Mouse (Mus musculus): Measurements from ENCODE around the gene Knl1. TPM values are rescaled to one million over a fixed set of nuclear protein-coding genes. Genes with fewer than 3 reads are reported as not detected.
"Not testable (repeated sequence)": the region's sequence is repeated elsewhere in the genome, so short reads cannot be mapped to it uniquely, and the experiment has no call there.

The Knl1 gene
- 1 to 10 TPM; 2.2 to 3.2 TPM for total RNA-seq (2021)
- long read RNA-seq, partial matches to known transcripts: 0 of 2 reads
- long read RNA-seq, other reads (novel, unspliced or antisense): 2 of 2 reads

DNA sequence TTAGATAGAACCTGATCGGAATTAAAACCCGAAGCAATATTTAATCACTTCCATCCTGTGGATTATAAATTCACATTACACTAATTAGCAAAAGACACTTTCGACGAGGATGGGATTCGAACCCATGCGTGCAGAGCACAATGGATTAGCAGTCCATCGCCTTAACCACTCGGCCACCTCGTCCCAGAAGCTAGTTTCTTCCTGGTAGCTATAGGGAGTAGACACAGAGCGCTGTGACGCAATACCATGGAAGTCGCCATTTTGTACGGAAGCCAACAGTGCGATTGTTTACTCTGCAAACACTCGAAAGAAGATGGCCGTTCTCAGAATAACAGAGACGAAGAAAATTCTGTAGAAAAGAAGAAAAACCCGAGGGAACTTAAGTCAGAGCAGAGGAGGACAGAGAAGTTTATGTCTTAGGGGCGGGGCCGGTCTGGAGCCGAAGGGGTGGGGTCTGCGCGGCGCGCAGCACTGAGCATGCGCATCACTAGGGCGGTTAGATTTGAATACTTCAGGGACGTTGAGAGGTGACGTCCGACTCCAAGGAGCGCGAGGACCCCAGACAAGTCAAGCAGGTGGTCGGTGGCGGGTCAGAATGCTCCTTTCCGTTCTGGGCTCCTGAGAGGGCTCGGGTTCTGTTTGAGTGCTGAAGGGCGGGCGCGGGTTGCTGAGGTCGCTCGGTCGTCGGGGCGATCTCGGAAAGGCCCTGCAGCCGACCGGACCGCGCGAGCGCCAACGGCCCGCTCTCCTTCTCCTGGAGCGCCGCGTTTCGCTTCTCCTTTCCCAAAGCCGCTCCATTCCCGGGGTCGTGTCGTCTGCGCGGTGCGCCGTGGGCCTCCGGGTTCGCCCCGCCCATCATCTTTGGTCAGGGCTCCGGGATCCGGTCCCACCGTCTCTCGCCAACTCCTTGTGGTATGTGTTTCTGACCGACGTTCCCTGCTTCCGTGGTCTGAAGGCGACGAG lies at the start of gene Knl1:
TSS of gene Knl1 (plus strand) at position 471 of the 963 bp plus-strand sequence.
- peak; percentile 99 to 100 for DNase-seq (ENCODE audit: low spot score in 2 of 2)

DNA sequence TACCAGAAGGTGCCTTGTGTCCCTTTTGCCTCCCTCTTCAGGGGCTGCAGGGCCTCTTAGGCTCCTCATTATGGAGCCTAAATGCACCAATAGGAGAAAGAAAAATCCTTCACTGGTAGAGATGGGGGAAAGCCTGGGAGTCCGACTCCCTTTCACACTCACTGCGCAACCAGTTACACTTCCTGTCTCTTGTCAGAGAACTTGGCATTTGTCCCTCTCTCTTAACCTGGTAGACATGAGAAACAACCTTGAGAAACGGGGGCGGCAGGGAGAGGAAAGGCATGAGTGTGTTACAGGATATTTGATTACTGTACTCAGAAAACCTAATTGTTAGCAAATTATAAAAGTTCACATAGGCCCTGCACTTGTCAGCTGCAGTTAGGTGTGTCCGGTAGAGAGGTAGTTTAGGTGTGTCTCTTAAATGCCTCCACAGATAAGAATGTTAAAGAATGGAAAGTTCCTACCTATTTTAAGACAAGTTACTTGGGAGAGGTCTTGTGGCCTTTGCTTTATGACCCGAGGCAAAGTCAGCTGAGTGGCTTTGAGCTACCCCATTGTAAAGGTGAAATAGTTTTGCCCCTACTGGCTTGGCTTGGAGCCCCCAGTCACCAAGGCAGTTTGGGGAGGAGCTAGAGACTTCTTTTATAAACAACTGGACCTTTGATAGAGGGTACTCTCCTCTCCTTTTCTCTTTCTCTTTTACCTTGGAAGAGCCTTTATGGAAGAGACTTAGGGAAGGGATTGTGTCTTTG lies 48.6 kb upstream of the Knl1 start:
- no peak for DNase-seq (ENCODE audit: low spot score in 2 of 2)

DNA sequence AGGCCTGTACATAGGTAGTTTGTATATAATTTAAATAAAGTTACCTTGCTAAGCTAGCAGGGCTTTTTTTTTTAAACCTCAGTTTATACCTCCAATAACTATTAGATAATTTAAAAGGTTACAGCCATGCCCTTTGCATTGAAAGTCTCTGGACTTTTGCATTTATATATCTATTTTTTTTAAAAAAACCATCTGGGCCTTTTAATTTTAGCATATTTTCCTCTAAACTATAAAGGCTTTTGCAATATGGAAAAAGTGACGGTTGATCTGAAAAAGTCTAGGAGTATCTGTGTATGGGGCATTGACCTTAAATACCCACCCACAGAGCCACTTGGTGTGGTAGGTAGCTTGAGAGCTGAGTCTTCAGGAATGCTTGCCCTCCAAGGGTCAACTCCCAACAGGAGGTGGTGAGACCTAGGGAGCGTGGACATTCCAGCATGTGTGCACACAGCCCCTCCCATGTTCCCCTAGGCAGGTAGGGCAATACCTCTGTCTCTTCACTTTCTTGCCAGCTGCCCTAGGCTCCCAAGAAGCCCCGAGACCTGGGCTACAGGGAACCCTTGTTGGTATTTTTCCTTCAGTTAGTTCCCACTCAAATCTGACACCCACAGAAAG lies 47.8 kb upstream of the Knl1 start:
- DNase-seq (ENCODE audit: low spot score in 2 of 2): no peak

DNA sequence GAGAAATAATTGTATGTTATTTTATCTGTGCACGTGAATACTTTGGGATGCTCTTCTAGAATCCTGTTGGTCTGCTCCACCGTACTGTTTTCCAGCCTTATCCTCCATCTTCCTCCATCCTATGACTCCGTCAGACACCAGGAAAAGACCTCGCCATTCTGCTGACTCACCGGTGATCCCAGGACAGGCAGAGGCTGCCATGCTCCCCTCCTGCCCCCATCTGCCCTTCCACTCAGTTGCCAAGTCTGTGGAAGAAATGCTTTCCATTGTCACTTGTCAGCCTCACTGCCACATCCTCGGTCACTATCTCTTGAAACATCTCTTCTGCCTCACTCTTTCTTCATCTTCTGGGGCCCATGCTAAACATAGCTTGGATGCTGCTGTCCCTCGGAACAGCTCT lies 40.0 kb upstream of the Knl1 start:
- no peak for DNase-seq (ENCODE audit: low spot score in 2 of 2)

DNA sequence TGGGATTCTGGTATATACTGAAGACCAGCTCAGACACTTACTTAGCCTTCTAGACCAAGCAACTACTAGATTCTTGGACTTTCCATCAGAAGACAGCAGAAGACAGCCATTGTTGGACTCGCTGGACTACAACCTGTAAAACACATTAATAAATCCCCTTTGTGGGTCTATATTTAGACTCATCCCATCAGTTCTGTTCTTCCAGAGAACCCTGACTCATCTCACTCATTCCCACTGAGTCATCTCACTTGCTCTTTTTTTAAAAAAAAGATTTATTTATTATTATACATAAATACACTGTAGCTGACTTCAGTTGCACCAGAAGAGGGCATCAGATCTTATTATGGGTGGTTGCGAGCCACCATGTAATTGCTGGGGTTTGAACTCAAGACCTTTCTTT lies 37.5 kb upstream of the Knl1 start:
- no peak for DNase-seq (ENCODE audit: low spot score in 2 of 2)

DNA sequence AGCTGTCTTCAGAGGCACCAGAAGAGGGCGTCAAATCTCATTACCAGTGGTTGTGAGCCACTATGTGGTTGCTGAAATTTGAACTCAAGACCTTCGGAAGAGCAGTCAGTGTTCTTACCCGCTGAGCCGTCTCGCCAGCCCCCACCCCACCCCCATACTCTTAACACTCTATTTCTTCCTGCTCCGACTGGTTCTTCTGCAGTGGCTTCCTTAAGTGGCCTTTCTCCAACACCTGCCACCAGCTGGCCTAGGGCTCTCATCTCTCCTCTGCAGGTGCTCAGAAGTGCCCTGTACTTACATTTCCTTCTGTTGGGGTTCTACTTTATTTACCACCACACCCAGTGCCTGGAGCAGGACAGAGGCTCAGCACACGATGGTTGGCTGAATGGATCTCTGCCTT lies 31.9 kb upstream of the Knl1 start:
- no peak for DNase-seq (ENCODE audit: low spot score in 2 of 2)

DNA sequence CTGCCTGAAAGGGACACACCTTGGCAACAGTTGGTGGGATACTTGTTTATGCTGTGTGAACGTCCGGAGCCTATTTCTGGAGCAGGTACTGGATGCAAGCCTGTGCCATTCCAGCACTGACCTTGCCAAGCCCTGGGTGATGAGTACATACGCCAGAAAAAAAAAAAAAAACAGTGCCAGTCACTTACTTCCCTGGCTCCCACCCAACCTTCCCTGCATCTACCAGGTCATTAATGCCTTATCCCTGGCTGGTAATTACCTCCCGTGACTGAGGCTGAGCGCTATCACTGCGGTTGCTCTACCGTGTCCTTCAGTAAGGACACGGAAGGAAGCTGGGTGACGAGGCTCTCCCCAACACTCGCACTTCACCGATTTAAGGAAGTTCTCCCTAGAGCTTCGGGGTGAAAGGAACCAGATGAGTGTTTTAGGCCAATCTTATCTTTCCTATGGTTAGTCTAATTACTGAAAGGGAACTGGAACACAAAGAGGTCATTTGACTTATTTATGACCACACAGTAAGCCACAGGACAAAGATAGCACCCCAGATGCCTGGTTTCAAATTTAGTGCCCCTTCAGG lies 31.2 kb upstream of the Knl1 start:
- no peak for DNase-seq (ENCODE audit: low spot score in 2 of 2)

DNA sequence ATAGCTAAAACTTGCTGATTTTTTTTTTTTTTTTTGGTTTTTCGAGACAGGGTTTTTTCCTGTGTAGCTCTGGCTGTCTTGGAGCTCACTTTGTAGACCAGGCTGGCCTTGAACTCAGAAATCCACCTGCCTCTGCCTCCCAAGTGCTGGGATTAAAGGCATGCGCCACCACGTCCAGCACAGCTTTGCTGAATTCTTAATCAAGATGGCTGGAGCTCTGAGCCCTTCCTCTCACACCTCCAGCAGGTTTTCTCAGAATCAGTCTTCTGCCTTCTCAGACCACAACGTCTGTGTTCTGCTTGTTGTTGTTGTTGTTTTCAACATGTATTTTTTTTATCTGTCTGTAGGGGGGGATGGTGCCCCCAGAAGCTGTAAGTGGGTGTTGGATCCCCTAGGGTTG lies 30.6 kb upstream of the Knl1 start:
- DNase-seq (ENCODE audit: low spot score in 2 of 2): not testable (repeated sequence)

DNA sequence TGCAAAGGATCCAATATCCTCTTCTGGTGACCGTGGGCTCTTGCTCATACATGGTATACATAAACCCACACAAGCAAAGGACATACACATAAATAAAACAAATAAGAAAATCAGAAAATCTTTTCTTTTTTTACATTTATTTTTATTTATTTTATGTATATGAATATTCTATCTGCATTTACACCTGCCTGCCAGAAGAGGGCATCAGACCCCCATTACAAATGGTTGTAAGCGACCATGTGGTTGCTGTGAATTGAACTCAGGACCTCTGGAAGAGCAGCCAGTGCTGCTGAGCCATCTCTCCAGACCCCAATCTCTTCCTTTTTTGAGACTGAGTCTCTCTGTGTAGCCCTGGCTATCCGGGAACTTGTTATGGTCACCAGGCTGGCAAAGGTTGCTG lies 29.3 kb upstream of the Knl1 start:
- no peak for DNase-seq (ENCODE audit: low spot score in 2 of 2)

DNA sequence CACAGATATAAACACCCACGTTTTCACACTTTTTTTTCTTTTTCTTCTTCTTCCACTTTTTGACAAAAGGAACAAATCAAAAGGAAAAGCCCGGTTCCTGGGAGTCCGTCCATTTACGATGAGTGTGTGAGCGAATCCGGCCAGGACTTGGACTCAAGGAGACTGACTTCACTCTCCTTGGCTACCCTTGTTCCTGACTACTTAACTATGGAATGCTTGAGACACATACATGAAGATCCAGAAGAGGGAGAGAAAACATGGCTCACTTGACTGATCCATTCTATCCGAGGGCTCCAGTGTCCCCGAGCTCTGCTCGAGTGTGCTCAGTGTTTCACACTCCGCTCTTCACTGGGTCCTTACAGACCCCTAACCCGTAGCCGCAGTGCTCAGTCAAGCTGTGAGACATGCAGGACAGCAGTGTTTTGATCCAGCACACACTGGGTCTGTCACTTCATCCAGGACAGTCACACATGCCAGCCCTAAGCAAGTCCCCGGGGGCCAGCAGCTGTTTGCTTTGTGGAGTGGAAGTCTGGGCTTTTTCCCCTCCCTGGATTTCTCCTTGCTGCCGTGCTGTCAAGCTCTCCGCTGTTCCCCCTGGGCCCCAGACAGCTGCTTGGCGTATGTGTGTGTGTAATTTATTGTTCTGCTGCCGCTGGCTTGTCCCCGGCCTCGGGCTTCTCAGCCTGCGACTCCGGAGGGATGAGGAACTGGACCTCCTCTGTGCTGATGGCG lies 28.4 kb upstream of the Knl1 start:
- DNase-seq (ENCODE audit: low spot score in 2 of 2): peak; percentile 19 to 22

DNA sequence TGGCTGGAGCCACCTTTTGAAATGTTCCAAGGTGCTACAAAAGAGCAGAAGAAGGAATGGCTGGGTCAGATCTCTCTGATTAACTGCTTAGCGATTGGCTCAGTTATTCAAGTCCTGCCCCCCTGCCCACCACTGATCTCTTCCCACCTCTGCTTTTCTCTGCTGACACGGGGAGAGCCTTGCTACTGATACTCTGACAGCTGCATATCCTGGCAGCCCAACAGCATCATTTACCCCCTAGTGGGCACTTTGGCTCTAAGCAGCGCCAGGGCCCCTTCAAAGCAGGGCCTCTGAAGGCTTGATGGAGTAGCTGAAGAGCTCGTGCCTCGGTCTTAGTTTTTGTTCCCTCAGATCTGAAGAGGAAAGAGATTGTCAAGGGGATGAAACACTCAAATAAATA lies 27.8 kb upstream of the Knl1 start:
- DNase-seq (ENCODE audit: low spot score in 2 of 2): peak; percentile 21 to 30

DNA sequence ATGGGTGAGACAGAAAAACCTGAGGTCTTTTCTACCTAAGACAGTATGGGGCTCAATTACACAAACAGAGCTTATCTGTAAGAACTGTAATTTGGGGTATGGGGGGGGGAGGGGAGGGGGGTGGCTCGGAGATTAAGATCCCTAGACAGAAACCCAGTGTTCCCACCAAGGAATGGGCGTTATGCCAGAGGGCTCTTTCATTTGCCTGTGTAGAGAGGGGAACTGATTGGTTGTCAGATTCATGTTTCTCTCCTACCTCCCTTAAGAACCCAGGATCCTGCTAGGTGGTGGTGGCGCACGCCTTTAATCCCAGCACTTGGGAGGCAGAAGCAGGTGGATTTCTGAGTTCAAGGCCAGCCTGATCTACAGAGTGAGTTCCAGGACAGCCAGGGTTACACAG lies 27.4 kb upstream of the Knl1 start:
- peak in 1 of 2 experiments; percentile 21 for DNase-seq (ENCODE audit: low spot score in 2 of 2)

DNA sequence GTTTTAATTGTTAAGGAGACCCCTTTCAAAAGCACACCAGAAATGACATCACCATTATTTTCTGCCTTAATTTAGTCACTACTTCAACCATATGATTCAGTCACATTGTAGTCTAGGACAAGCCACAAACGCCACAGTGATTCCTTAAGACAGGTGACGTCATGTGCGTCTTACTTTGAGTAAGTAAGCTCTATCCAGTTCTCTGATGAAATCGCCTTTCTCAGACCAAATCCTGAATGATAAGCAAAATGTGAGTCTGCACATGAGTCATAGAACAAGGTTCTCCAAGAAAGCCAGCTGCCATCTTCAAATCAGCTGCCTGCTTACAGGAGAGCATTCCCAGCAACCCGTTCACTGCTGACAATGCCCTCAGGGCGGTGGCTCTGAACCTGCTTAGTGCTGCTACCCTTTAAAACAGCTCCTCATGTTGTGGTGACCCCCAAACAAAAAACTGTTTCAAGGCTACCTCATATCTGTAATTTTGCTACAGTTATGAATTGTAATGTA lies 23.7 kb upstream of the Knl1 start:
- DNase-seq (ENCODE audit: low spot score in 2 of 2): no peak

DNA sequence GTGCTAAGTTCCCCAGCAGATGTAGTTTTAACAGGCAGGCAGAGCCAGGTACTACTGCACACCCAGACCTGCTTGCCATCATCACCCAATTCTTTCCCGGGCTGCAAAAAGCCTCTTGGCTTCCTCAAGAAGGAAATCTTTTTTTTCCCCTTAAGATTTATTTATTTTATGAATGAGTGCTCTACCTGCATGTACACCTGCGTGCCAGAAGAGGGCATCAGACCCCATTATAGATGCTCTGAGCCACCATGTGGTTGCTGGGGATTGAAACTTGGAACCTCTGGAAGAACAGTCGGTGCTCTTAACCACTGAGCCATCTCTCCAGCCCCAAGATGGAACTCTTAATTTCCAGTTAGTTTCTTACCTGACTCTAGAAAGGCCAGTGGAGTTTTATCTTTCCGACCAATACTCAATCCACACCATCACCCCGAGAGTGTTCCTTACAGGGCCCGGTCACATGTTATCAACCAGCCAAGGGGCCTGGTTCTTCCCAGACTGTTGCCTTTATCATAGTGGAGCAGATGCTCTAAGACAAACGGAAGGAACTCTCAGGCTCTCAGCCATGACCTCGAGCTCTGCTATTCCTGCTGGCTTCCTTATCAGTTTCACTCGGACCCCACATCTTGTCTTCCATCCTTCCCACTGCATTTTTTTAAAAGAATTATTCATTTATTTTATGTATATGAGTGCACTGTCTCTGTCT lies 22.2 kb upstream of the Knl1 start:
- no peak for DNase-seq (ENCODE audit: low spot score in 2 of 2)

DNA sequence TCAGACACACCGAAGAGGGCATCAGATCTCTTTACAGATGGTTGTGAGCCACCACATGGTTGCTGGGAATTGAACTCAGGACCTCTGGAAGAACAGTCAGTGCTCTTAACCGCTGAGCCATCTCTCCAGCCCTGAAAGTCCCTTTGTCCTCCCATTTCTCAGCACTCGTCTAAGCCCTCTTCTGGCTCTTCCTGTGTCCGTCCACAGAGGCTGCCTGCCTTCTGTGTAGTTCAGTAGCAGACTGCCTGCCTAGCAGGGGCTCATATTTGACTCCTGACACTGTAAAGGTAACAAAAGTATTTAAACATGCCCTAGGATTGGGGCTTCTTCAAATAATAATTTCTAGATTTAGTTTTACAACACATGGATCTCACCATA lies 21.7 kb upstream of the Knl1 start:
- no peak for DNase-seq (ENCODE audit: low spot score in 2 of 2)

DNA sequence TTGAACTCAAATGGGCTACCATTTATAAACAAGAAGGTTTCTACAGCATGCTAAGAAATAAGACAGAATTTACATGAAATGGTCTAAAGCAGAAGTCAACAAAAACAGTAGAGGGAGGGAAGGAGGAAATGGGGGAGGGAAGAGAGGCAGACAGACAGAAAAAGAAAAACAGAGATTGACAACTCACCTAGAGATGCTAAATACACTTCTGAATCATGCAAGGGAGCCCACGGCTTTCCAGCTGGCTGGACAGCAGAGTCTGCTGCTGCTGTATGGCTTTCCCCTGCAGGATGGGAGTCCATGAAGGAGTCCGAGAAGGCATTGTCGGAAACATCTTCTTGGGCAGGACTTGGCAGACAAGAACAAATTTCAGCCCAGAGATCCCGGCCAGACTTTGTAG lies 20.0 kb upstream of the Knl1 start:
- DNase-seq (ENCODE audit: low spot score in 2 of 2): no peak

DNA sequence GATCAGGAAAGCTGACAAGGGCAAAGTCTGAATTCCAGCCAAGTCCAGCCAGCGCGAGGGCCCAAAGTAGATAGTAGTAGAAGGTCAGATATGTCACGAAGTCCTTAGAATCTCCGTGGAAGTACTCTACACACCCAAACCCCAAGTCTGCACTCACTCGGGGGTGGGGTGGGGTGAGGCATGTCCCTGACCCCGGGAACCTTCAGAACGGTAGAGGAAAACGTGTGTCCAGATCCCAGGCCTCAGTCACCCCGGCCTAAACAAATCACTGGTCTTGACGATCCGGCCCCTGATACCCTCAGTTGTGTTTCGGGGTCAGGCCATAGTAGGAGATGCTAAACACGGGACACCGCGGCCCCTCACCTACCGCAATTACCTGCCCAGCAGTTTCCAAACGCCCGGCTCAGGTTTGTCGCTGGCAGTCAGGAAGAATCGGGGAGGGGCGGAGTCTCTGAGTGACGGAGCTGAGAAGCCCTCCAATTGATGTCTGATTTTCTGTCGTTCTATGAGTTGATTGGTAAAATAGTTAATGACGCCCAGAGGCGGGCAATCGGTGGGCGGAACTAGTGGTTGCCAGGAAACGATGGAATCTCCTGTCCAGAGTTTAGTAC lies 17.9 kb upstream of the Knl1 start, which contains the start of gene Ccdc32:
TSS of gene Ccdc32 (minus strand) at position 453 of the 611 bp plus-strand sequence.
- peak; percentile 91 to 92 for DNase-seq (ENCODE audit: low spot score in 2 of 2)

DNA sequence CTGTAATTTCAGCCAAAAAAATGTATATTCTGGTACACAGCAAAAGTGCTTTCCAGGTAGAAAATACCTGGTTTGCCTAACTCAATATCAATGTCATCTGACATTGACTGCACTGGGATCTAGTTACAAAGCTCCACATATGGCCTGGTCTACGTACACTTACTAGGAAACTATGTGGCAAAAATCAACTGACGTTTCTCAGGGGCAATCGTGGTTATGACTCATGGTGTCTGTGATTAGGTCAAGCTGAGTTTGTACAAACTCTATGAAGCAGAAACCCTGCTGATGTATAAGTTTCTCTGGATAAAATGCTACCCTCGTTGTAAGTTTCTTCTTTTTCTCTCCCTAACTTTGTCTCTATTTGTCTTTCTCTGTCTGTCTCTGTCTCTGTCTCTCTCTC lies 14.7 kb upstream of the Knl1 start:
- no peak for DNase-seq (ENCODE audit: low spot score in 2 of 2)

DNA sequence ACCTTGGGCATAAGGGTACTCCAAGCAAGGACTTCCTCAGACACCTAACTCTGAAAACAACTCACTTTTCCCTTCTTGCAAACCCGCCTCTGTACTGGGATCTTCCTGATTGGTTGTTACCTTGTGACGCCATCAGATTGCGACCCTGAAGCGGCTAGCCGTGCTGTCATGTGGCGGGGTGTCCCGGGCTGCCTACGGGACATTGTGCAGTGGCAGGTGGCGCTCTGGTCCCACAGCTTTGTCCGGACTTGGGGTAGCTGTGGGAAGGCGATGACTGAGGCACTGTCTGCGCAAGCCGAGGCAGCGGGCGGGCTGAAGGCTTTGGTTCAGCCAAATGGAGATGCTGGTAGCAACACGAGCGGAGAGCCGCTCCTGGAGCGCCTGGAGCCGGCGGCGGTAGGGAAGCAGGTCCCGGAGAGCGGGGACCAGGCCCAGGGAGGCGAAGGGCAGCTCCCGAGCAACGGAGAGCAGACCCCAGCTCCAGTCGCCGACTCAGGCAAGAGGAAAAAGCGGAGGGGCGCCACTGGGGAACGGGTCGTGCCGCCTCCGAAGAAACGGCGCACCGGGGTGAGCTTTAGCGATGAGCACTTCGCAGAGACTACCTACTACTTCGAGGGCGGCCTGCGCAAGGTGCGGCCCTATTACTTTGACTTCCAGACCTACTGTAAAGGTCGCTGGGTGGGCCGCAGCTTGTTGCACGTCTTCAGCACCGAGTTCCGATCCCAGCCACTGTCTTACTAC lies 12.1 kb upstream of the Knl1 start, which contains the start of gene Rpusd2:
TSS of gene Rpusd2 (plus strand) at position 135 of the 741 bp plus-strand sequence.
- peak; percentile 90 to 93 for DNase-seq (ENCODE audit: low spot score in 2 of 2)

All from layer of hippocampus, postnatal 10 days (tissue).